Mouse (Mus musculus) adrenal gland, postnatal 10 days (tissue): ENCODE results near the gene Cep19. TPM values are rescaled to one million over a fixed set of nuclear protein-coding genes. Genes with fewer than 3 reads are reported as not detected.

ENCODE experiments used
- DNase-seq: peaks from one replicate; pipeline ENCODE4 v3.0.0; 2021; ENCODE audit warnings: mixed read lengths
- total RNA-seq, 2 experiments: library from RNA; stranded (reverse); gene quantifications; 2 replicates each; pipeline ENCODE4 v1.2.3; 2021

The Cep19 gene
- total RNA-seq, 2 experiments from 2014 or later: 10.8 to 11.2 TPM

DNA sequence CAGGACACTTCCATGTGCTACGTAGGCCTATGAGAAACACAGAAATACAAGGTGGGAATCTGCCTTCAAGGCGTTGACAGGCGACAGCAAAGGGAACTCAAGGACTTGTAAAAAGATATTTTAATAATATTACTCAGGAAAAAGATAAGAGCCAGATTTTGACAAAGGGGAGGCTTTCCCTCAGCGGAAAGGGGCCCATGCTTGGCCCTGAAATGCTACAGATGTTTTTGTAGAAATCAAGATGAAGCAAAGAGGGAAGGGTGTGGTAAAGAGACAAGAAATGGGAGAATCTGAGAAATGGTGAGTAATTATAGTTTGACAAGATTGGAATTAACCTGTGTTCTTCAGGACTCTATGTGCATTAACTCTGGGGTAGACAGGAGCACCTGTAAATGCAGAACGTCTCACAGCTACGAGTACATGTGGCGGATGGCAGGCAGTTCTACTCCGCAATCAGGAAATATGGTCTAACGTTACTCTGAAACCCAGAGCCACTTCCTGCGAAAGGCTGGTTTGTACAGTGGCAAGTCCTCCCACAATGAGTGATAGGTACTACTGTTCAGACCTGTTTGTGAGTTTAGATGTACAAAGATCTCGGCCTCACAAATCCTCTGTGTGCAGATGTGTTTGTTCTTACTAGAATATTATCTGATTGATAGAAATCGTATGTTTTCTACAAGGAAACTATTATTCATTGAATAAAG is 7.9 kb downstream of the Cep19 start:
- no peak for DNase-seq

DNA sequence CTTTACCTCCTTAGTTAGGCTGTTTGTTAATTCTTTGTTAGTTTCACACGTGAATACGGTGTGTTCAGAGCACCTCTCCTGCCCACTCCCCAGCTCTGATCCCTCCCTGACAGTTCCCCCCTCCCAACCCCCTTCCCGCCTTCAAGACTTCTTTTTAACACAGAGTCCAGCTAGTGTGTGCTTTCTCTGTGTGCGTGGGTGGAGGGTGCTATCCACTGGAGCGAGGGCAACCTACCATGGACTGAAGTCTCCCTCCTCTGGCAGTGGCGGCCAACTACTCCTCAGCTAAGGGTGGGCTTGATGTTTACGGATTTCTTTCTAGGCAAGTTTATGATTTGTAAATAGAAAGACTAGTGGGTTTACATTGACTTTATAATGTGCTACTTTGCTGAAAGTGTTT is 8.6 kb downstream of the Cep19 start:
- no peak for DNase-seq

DNA sequence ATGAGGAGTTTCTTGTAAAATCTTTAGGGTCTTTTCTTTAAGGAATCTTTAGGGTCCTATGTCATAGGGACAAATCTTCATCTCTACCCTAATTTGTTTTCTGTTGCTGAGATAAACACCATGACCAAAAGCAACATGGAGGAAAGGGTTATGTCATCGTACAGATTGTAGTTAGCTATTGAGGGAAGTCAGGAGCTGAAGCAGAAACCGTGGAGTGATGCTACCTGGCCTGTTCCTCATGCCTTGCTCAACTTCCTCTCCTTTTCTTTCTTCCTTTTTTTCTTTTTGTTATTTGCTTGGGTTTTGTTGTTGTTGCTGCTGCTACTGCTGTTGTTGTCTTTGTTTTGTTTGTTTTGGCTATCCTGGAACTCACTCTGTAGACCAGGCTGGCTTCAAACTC is 9.0 kb downstream of the Cep19 start:
- no peak for DNase-seq

DNA sequence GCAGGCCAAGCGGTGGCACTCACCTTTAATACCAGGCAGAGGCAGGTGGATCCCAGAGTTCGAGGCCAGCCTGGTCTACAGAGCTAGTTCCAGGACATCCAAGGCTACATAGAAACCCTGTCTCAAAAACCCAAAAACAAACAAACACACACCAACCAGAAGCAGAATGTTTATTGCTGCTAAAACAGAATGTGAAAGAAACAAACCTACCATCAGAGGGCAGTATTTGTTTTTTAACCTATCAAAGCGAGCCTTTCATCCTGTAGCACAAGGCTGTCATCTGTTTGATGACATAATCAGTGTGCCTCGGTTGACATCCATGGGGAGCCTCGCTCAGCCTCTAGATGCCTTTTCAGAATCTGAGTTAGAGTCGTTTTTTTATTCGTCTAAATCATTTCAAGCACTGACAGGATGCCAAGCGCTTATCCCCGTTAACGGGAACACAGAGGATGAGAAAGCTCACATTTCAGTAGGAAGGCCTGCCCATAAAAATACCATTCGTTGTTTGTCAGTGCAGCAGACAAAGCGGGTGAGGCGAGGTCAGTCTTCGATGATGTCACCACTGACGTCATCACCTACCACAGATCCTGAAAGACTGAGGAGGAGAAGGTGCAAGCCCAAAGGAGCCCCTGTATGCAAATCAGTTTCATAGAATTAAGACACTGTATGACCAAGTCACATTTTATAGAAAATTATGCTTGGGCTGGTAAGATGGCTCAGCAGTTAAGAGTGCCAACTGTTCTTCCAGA is 11.5 kb downstream of the Cep19 start:
- DNase-seq: no peak

DNA sequence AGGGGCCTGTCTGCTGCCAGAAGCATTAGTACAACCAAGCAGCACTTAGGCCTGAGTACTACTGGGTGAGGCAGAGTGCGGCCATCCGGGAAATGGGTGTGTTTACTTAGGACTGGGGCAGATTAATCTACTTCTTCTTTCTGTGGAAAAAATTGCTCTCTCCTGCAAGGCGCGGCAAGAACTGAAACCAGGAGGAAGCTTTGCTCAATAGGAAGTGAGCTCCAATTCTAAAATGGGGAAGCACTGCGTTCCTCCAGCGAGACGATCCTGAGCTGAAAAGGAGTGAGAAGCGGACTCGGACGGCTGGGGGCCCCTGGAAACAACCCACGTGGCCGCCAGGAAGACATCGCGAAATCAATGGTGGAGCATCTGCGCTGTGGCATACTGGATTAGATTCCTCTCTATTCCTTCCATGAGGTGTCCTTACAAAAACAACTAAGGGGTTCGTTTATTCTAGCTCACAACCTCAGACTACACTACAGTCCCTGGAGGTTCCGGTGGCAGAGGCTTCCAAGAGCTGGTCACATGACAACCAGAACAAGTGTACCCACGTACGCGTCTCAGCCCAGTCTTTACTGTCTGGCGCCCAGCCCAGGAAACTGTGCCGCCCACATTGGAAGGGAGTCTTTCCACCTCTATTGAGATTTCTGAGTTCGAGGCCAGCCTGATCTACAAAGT is 14.1 kb downstream of the Cep19 start:
- peak; percentile 70 for DNase-seq

DNA sequence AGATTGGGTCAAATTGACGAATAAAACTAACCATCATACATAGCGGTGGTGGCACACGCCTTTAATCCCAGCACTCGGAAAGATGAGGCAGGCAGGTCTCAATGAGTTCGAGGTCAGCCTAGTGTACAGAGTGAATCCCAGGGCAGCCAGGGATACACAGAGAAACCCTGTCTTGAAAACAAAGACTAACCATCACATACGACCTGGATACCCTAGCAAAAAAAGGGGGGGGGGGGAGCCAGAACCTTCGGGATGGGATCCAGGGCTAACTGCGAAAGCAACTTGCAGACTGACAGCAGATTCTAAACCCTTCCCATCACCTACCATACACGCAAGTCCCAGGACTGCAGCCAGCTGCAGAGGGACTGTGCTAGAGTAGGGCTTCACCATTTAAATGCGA is 14.8 kb downstream of the Cep19 start:
- no peak for DNase-seq

DNA sequence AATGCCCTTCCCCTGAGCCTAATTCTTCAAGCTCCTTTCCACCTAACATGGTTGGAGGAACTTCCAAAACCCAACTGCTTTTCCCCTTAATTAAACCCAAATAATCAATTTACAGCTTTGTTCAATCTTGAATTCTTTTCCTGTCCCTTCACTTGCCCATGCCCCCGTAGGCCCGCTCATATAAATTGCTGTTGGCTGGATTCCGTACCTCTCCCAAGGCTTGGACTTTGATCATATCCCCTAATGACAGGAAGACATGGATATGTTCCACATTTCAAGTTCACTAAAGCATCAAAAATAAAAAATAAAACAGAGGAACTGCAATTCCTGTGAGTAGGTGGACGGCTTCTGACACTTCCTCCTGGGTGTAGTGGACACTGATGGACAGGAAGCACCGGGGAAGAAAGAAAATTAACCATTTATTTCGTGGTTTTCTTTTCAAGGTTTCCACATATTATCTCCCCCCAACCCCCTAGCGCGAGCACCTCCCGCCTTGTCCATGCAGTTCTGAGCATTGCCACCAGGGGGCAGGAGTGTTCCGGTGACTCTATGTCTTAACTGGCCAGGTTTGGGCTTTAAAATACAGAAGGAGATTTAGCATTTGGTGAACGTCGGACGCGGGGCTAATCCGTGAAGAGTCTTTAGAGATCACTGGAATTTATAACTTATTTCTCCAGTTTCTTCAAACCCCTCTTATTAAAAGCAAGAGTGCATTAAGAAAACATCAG is 15.5 kb downstream of the Cep19 start:
- DNase-seq: peak; percentile 94

DNA sequence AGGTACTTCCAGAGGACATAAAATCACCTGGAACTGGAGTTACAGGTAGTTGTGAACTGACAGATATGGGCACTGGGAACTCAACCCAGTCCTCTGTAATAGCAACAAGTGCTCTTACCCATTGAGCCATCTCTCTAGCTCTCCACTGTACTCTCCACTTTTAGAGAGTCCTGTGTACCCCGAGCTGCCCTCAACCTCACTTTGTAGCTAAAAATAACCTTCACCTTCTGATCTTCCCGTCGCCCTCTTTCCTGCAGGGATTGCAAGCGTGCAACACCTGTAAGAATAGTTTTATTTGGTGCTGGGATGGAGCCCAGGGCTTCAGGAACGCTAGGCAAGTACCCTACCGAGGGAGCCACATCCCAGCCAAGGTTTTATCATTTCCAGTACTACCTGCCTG is 16.2 kb downstream of the Cep19 start:
- DNase-seq: no peak

DNA sequence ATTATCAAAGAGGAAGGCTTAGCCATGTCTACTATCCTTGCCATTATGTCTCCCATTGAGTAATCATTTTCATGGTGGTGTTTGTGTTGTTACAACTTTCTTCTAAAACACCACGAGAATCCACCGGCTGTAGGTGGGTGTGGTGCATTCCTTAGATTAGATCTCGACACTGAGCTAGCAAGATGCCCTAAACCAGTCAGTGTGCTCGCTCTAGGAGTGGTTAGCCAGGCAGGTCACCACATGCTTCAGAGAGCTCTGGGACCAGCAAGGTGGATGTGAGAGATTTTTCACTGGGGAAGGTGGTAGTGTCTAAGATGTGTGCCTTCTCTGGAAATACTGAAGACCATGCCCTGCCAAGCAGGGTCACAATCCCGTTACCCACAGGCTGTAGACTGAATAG is 16.6 kb downstream of the Cep19 start:
- no peak for DNase-seq

DNA sequence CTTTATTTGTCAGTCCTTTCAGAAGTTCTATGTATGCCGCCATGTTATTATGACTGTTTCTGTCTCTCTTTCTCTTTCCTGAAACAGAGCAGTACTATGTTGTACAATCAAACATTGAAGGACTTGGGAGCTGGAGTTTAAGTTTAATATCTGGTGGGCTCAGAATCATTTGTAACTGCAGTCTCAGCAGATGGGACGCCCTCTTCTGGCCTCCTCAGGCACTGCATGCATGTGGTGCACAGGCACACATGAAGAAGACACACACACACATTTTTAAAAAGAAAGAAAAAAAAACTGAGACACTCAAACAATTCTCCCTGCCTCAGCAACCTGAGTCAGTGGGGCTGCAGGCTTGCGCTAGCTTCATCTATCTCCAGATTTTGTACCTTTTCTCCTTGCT is 20.9 kb downstream of the Cep19 start:
- no peak for DNase-seq

DNA sequence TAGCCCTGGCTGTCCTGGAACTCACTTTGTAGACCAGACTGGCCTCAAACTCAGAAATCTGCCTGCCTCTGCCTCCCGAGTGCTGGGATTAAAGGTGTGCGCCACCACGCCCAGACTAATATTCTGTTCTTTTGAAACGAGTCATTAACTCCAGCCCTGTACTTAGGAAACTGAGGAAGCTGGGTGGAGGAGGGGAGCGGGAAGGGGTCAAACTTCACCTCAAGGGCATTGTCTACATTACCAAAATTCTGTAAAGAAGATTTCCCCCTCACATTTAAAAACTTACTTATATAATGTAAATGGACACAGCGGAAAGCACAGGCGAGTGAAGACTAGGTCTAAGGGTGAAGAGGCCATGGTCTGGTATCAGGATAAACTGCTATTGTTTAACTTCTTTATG is 24.4 kb downstream of the Cep19 start:
- no peak for DNase-seq

DNA sequence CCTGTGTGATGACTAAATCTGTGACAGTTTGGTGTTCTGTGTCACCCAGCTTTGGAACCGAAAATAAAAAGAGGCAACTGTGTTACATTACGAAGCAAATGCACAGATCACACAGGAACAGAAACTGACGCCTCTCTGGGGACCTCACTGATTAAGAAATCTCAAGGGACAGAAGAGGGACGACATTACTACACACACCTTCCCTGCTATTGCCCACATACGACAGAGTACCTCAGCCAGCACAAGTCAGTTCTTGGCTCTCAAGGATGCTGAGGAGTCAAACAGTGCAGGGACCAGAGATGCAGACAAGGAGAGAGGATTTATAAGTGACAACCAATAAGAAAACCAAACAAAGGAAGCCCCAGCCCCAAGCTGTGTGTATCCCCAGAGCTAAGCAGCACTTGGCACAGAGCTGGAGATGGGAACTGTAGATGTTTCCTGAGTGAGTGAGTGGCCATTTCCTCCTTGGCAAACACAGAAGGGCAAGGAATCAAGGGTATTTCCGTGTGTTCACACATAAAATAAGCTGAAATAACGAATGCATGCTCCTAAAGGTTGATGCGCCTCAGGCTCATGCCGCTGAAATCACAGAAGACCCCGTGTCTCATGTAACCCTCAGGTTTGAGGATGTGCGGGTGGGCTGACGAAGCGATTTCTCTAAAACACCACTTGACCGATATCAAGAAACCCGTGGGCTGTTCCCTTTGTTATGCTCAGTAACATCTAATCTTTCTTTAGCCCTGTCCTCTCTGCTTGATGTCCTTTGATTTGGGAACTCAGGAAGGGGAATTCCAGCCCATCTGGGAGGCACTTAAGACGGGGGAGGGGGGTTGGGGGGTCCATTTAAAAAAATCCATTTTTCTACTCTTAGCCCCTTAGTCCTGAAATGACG is 25.1 kb downstream of the Cep19 start:
- DNase-seq: no peak

DNA sequence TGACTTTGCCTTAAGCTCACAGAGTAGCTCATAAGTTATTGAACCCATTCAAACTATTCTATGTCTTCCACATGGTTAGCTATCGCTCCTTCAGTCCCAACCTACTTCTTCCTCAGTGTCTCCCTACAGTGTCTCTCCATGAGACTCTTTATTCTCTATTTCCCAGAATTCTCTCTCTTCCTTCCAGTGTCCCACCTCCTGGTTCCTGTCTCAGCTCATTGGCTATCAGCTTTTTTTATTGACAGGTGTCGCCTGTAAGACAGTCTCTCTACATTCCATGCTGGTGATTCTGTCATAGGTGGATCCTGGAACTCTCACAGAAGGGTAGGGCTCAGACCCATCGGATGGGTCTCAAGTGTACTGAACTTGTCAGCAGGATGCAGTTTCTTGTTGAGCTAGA is 25.8 kb downstream of the Cep19 start:
- no peak for DNase-seq

DNA sequence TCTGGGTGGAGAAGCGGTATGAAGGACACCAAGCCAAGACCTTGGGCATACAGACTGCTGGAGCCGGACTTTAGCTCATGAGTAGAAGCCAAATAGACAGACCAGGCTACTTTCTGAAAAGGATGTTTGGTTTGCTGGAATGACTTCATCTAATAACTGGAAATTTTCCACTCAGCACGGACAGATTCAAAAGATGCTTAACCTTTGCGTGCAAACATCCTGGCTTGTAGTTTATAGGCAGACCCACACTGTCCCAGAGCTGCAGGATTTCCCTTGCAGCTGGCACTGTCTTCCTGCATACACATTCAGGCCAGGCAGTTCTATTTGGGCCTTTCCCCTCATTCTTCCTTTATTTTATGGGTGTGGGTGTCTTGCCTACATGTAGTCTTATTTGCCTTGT is 27.4 kb downstream of the Cep19 start:
- no peak for DNase-seq

DNA sequence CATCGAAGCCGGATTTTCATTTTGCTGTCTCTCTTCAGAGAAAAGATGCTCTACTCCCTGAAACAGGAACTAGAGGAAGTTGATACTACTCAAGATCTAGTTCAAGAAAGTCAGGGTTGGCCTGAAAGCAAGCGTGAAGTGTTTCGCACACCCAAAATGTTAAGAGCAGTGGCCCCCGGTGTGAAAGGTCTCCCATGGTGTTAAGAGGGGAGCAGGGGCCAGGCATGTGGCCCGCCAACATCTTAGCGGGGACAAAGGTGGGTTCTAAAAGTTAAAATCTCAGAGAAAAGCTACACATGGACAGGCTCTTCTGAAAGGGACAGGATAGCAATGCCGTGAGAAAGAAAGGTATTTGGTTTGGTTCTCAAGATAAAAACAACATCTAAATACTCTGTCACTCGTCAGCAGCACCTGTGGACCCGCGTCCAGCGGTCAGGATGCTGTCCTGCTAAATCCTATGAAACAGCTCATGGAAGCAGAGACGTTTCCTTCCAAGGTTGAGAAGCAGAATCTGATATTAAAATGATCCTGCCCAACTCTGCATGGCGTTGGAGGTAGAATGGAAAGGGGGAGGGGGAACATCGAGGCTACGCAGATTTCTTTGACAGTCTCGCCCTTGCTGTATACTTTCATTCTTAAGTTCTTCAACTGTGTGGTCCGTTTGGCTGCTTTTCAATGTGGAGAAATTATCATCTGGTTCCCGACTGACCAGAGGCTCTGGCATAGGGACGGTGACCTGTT is 30.0 kb downstream of the Cep19 start:
- DNase-seq: no peak

DNA sequence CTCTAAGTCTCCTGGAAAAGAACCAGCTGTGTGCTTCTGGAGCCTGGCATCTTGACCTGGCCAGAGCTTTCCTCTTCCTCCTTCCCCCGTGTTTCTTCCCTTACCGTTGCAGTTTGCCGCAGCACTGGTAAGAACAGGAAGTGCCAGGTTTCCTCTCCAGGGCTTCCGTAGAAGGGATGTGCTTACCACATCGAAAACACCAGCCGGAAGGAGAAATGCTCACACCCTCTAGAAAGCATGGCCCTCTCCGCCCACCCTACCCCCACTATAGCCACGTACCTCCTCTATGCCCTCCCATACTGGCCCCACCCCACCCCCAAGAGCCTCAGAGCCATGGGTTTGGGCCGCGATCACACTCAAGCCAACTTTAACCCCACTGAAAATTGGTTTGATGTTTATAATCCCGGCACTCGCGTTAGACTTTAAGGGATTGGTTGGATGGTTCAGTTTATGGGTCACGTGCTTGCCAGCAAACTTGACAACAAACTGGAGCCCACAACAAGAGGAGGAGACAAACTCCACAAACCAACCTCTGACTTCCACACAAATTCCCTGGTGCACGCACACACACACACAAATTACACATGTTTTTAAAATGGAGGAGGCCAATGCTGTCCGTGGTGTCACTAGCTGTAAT is 30.7 kb downstream of the Cep19 start:
- no peak for DNase-seq

DNA sequence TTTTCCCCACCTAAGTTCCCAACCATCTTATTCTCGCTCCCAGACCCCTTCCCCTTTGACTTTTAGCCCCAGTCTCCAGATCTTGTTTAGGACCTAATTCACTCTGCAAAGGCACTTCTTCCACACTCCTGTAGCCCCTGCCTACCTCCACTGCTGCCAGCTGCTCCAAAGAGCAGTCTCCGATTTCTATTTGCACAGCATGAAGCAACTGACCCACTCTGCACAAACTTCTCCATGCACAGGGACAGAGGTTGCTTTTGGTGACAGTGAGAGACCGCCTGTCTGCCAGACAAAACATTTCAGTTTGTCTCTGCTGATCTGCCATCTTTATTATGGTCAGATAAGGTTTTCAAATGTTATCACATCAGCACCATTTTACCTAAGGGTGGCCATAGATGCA is 33.5 kb downstream of the Cep19 start:
- no peak for DNase-seq

DNA sequence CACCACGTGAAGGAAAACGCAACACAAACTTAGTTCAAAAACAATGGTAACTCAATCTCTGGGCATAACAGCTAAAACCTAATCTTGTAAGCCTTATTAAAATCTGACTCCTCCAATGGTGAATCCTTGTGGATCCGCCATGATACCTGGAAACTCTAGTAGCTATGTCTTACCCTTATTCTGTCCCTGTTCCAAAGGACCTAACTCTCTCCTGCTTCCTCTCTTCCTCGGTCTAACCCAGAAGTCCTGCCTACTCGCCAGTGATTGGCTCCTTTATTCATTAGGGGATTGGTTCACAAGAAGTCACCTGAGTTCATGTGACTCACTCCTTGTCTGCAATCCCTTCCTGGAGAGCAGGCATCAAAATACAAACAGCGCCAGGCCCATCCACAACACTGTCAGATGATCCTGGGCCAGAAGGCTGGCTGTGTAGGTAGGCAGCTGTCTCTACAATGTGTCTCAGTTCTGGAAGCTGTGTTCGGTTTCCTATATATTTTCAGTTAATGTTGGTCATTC is 36.3 kb downstream of the Cep19 start:
- DNase-seq: no peak

DNA sequence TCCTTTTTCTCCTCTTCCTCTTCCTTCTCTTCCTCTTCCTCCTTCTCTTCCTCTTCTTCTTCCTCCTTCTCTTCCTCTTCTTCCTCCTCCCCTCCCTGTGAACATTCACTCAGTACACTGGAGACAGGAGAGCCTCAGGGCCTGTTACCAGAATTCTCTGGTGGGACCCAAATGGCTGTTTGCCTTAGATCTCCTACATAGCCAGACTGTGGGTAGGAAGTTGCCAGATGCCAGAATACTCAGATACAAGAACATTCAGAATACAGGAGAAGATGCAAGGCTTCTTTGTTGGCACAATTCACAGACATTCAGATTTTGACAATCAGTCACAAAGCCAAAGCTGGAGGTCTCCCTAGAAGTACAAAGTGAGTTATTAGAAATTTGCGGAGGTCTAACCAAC is 39.4 kb downstream of the Cep19 start:
- DNase-seq: no peak

DNA sequence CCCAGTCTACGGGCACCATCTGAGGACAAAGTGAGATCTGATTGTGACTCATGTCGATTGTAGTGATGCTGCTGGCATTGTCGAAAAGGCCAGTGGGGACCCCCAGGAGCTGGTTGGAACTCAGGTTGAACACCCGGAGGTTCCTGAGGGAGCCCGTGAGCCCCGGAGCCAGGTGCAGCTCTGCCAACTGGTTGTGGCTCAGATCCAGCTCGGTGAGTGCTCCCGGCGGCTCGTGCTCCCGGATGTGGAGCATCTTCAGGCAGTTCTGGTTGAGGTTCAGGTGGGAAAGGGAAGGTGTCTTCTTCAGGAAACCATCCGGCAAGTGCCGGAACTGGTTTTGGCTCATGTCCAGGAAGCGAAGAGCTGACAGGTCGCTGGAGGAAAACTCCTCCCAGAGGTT is 44.2 kb downstream of the Cep19 start:
- no peak for DNase-seq
